Mouse (Mus musculus) liver, embryonic 13.5 days (tissue): ENCODE measurements around the gene Nod1. TPM values are rescaled to one million over a fixed set of nuclear protein-coding genes. Genes with fewer than 3 reads are reported as not detected.

ENCODE experiments used
- ATAC-seq: fragments of 200-750 bp; cut with Nextera tagmentation; 2 replicates; pipeline ENCODE4 v1.8.0; 2017; ENCODE audit warnings: low read depth, mild to moderate bottlenecking, moderate number of reproducible peaks, moderate library complexity
- DNase-seq: peaks from one replicate; pipeline ENCODE4 v3.0.0; 2022
- H3K27ac ChIP-seq: fragments of 300-500 bp; sonication (generic); 2 replicates; pipeline ENCODE4 v1.5.1; 2015; ENCODE audit warnings: moderate library complexity, mild to moderate bottlenecking, inconsistent platforms
- H3K27me3 ChIP-seq: fragments of 300-500 bp; sonication (generic); 2 replicates; pipeline ENCODE4 v1.6.1; 2015; ENCODE audit warnings: mild to moderate bottlenecking, inconsistent platforms
- H3K36me3 ChIP-seq: fragments of 300-500 bp; sonication (generic); 2 replicates; pipeline ENCODE4 v1.6.1; 2015; ENCODE audit warnings: mild to moderate bottlenecking, inconsistent platforms
- H3K4me1 ChIP-seq: fragments of 300-500 bp; sonication (generic); replicated peaks from 2 replicates; pipeline ENCODE4 v1.6.1; 2015; ENCODE audit warnings: inconsistent platforms
- H3K4me2 ChIP-seq: fragments of 300-500 bp; sonication (generic); 2 replicates; pipeline ENCODE4 v1.6.1; 2015; ENCODE audit warnings: inconsistent platforms, mild to moderate bottlenecking, moderate library complexity
- H3K4me3 ChIP-seq: fragments of 300-500 bp; sonication (generic); replicated peaks from 2 replicates; pipeline ENCODE4 v1.5.1; 2015; ENCODE audit warnings: mild to moderate bottlenecking, inconsistent platforms
- H3K9ac ChIP-seq: fragments of 300-500 bp; sonication (generic); 2 replicates; pipeline ENCODE4 v1.6.1; 2015; ENCODE audit warnings: mild to moderate bottlenecking, inconsistent platforms
- H3K9me3 ChIP-seq: fragments of 300-500 bp; sonication (generic); replicated peaks from 2 replicates; pipeline ENCODE4 v1.6.1; 2016; ENCODE audit warnings: inconsistent platforms
- WGBS: fragments of 180-500 bp; shearing (Covaris S2); methylation state at CpG from one replicate; pipeline ENCODE4 v1.1.7; 2015; ENCODE audit not compliant: insufficient replicate concordance; 5-methylcytosine and 5-hydroxymethylcytosine counted together
- polyA plus RNA-seq: library from polyadenylated mRNA; unstranded; fragments of >200 nt; fragmentation: Nextera tagmentation; extraction: Ambion mirVana; gene quantifications from 2 replicates; pipeline ENCODE4 v1.2.1, GENCODE M21; 2015

The Nod1 gene
- polyA plus RNA-seq, 1 experiment from 2014 or later: 1.5 TPM

DNA sequence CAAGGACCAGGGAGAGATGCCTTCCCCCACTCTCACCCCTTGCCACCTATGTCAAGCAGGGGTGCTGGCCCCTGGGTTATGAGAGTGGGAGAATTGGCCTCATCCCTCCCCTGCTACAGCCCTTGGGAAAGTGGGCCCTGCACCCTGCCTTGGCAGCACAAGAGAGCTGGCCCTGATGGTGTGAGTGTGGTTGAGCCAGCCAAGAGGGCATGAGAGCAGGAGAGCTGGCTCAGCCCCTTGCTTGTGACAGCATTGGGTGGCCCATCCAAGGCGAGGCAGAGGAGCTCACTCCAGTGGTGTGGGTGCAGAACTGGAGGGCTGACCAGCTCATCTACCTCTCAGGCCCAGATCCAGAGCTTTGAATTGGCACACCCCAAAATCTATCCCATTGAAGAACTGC is 3.2 kb upstream of the Nod1 start:
- WGBS: 22% methylated on average over 1 of the region's 1 CpGs
- H3K27me3 ChIP-seq: peaks cover 29% of the 10 kb centered on the region
- H3K4me1 ChIP-seq: peaks cover 6% of the 10 kb centered on the region
- H3K4me3 ChIP-seq: no peak overlapping the region
- H3K4me2 ChIP-seq: no peak overlapping the region
- ATAC-seq: no peak
- H3K9me3 ChIP-seq: no peaks in the 10 kb centered on the region
- no peak overlapping the region for H3K27ac ChIP-seq
- H3K36me3 ChIP-seq: no peaks in the 10 kb centered on the region
- H3K9ac ChIP-seq: no peak overlapping the region
- DNase-seq: no peak

GRCm38 (mm10) chr6:54974501-54974900 is 2.1 kb upstream of the Nod1 start:
- no peaks in the 10 kb centered on the region for H3K36me3 ChIP-seq
- DNase-seq: no peak
- no peaks in the 10 kb centered on the region for H3K9me3 ChIP-seq
- H3K4me1 ChIP-seq: peaks cover 6% of the 10 kb centered on the region
- no peak overlapping the region for H3K4me3 ChIP-seq
- H3K4me2 ChIP-seq: no peak overlapping the region
- 49% methylated on average over 5 of the region's 5 CpGs for whole genome bisulfite sequencing
- H3K27ac ChIP-seq: no peak overlapping the region
- no peak overlapping the region for H3K9ac ChIP-seq
- ATAC-seq: no peak
- H3K27me3 ChIP-seq: peaks cover 35% of the 10 kb centered on the region

DNA sequence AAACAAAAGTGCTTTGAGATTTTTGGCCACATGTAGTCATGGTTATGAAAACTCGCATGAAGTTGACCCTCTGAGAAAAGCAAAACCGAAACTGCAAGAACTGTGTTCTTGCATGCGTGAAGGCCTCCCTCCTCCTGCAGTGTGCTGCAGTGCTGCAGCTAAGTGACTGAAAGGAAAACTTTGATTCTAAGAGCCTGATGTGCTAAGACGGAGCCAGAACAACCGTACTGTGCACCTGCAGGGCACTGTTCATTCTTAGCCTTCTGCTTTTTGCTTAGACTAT is 458 bp upstream of the Nod1 start:
- ATAC-seq (no peak), DNase-seq (no peak)
- H3K4me3 ChIP-seq: peak overlapping the region; percentile 64
- H3K36me3 ChIP-seq: no peaks in the 10 kb centered on the region
- H3K4me1 ChIP-seq: peaks cover 6% of the 10 kb centered on the region
- peak overlapping the region; percentile 82 for H3K4me2 ChIP-seq
- H3K27me3 ChIP-seq: peaks cover 39% of the 10 kb centered on the region
- H3K27ac ChIP-seq: no peak overlapping the region
- no peaks in the 10 kb centered on the region for H3K9me3 ChIP-seq
- WGBS: 14% methylated on average over 5 of the region's 5 CpGs
- peak overlapping the region; percentile 64; the same call in 1 of the 2 replicates for H3K9ac ChIP-seq

GRCm38 (mm10) chr6:54971731-54972110 is 691 bp downstream of the Nod1 start:
- H3K9me3 ChIP-seq: no peaks in the 10 kb centered on the region
- H3K36me3 ChIP-seq: no peaks in the 10 kb centered on the region
- peak overlapping the region; percentile 64 for H3K9ac ChIP-seq
- peaks cover 42% of the 10 kb centered on the region for H3K27me3 ChIP-seq
- peak overlapping the region; percentile 64 for H3K4me3 ChIP-seq
- DNase-seq (no peak), ATAC-seq (no peak)
- 36% methylated on average over 8 of the region's 8 CpGs for WGBS
- peak overlapping the region; percentile 82 for H3K4me2 ChIP-seq
- H3K4me1 ChIP-seq: peaks cover 6% of the 10 kb centered on the region
- H3K27ac ChIP-seq: no peak overlapping the region

DNA sequence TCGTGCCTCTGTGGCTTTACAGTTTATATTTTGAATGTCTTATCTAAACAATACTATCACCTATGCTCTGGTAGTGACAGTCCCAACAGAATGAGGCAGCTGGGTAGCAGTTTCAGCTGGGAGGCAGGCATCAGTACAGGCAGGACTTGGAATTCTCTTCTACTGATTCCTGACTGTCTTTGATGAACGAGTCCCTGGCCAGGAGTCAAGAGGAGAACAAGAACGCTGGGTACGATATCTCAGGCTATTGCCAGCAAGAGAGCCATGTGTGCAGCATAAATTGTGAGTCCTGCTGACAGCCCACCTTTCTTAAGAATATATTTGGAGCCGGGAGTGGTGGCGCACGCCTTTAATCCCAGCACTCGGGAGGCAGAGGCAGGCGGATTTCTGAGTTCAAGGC is 1.9 kb downstream of the Nod1 start:
- ATAC-seq (no peak), DNase-seq (no peak)
- Histone ChIP-seq H3K36me3 (no peaks in the 10 kb centered on the region), H3K9ac (no peak overlapping the region), H3K4me3 (no peak overlapping the region), H3K4me2 (no peak overlapping the region), H3K9me3 (no peaks in the 10 kb centered on the region), H3K4me1 (peaks cover 6% of the 10 kb centered on the region), H3K27me3 (peaks cover 42% of the 10 kb centered on the region), H3K27ac (no peak overlapping the region)
- 61% methylated on average over 9 of the region's 9 CpGs for WGBS

GRCm38 (mm10) chr6:54969801-54970200 is 2.6 kb downstream of the Nod1 start:
- WGBS: 52% methylated on average over 2 of the region's 2 CpGs
- H3K27me3 ChIP-seq: peaks cover 42% of the 10 kb centered on the region
- H3K4me3 ChIP-seq: no peak overlapping the region
- H3K27ac ChIP-seq: no peak overlapping the region
- DNase-seq: no peak
- no peaks in the 10 kb centered on the region for H3K36me3 ChIP-seq
- no peak for ATAC-seq
- H3K9ac ChIP-seq: no peak overlapping the region
- H3K4me1 ChIP-seq: peaks cover 6% of the 10 kb centered on the region
- H3K4me2 ChIP-seq: no peak overlapping the region
- no peaks in the 10 kb centered on the region for H3K9me3 ChIP-seq

- Histone ChIP-seq H3K27ac (no peak overlapping the region), H3K4me2 (no peak overlapping the region), H3K36me3 (no peaks in the 10 kb centered on the region), H3K9me3 (no peaks in the 10 kb centered on the region), H3K4me1 (peaks cover 3% of the 10 kb centered on the region), H3K27me3 (peaks cover 30% of the 10 kb centered on the region), H3K4me3 (no peak overlapping the region), H3K9ac (no peak overlapping the region)
- DNase-seq (no peak), ATAC-seq (no peak)
- 36% methylated on average over 10 of the region's 10 CpGs for whole genome bisulfite sequencing
Measured at GRCm38 (mm10) chr6:54967591-54967990, 4.8 kb downstream of the Nod1 start.

- Histone ChIP-seq H3K36me3 (no peaks in the 10 kb centered on the region), H3K4me2 (no peak overlapping the region), H3K9ac (no peak overlapping the region), H3K4me1 (no peaks in the 10 kb centered on the region; the same call in 1 of the 2 replicates), H3K27me3 (peaks cover 9% of the 10 kb centered on the region; the same call in 1 of the 2 replicates), H3K4me3 (no peak overlapping the region), H3K27ac (no peak overlapping the region), H3K9me3 (no peaks in the 10 kb centered on the region)
- ATAC-seq: no peak
- DNase-seq: no peak
- WGBS: 45% methylated on average over 5 of the region's 5 CpGs
Measured at GRCm38 (mm10) chr6:54965234-54965633, 7.2 kb downstream of the Nod1 start.

DNA sequence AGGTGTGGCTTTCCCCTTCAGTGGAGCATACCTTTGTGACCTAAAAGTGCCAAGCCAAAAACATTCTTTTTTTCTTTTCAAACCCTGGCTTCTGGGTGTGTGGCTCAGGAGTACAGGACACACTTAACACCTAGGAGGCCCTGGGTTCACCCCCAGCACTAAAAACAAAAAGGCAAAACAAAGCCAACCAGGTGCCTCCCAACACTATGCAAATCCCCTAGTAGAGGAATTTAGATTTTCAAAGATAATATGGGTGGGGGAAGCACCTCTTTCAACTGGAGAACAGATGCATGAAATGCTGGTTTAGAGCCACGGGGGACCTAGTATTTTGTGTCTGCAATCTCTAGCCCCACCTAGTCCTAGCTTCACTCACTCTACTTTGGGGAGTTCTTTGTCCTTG is 7.7 kb downstream of the Nod1 start:
- Histone ChIP-seq H3K4me2 (no peak overlapping the region), H3K9me3 (no peaks in the 10 kb centered on the region), H3K36me3 (no peaks in the 10 kb centered on the region), H3K4me3 (no peak overlapping the region), H3K27ac (no peak overlapping the region), H3K27me3 (peaks cover 7% of the 10 kb centered on the region; the same call in 1 of the 2 replicates), H3K4me1 (no peaks in the 10 kb centered on the region; the same call in 1 of the 2 replicates), H3K9ac (no peak overlapping the region)
- no peak for ATAC-seq
- DNase-seq: no peak
- 46% methylated on average over 1 of the region's 1 CpGs for whole genome bisulfite sequencing

- no peaks in the 10 kb centered on the region for H3K9me3 ChIP-seq
- ATAC-seq (no peak; the same call in 1 of the 2 replicates), DNase-seq (no peak)
- H3K36me3 ChIP-seq: no peaks in the 10 kb centered on the region
- no peak overlapping the region for H3K9ac ChIP-seq
- H3K4me1 ChIP-seq: no peaks in the 10 kb centered on the region; the same call in 1 of the 2 replicates
- no peak overlapping the region for H3K4me2 ChIP-seq
- no peak overlapping the region for H3K4me3 ChIP-seq
- WGBS: 62% methylated on average over 2 of the region's 2 CpGs
- peaks cover 7% of the 10 kb centered on the region; the same call in 1 of the 2 replicates for H3K27me3 ChIP-seq
- no peak overlapping the region for H3K27ac ChIP-seq
Measured at GRCm38 (mm10) chr6:54963599-54963998, 8.8 kb downstream of the Nod1 start.

DNA sequence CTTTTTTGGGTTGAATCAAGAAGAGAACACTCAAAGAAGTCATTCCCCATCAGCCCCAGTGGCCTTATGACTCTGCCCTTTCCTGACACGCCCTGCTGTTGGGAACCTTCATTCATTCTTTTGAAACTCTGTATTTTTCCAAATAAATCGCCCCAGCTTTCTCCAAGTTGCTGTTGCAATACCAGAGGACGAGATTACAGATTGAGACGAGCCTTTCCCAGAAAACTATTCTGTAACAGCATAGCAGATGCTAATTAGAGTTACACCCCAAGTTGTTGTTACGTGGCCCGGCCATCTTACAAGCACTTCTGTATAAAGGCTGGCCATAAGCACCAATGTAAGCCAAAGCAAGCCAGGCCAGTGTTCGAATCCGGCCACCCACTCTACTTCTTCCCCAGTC is 14.8 kb downstream of the Nod1 start:
- H3K4me3 ChIP-seq: no peak overlapping the region
- H3K27ac ChIP-seq: no peak overlapping the region
- no peak for ATAC-seq
- H3K36me3 ChIP-seq: no peaks in the 10 kb centered on the region
- no peak for DNase-seq
- no peaks in the 10 kb centered on the region for H3K9me3 ChIP-seq
- H3K4me1 ChIP-seq: 0 out of 2 replicates have a peak, but pooled peaks cover 7% of the 10 kb centered on the region
- WGBS: 66% methylated on average over 8 of the region's 8 CpGs
- no peak overlapping the region for H3K9ac ChIP-seq
- no peak overlapping the region for H3K4me2 ChIP-seq
- no peaks in the 10 kb centered on the region for H3K27me3 ChIP-seq

GRCm38 (mm10) chr6:54956425-54956824 is 16.0 kb downstream of the Nod1 start:
- H3K9ac ChIP-seq: no peak overlapping the region
- H3K36me3 ChIP-seq: no peaks in the 10 kb centered on the region
- no peaks in the 10 kb centered on the region for H3K27me3 ChIP-seq
- H3K4me1 ChIP-seq: 0 out of 2 replicates have a peak, but pooled peaks cover 7% of the 10 kb centered on the region
- H3K4me2 ChIP-seq: no peak overlapping the region
- ATAC-seq (no peak), DNase-seq (no peak)
- no peak overlapping the region for H3K4me3 ChIP-seq
- no peak overlapping the region for H3K27ac ChIP-seq
- 62% methylated on average over 1 of the region's 1 CpGs for WGBS
- no peaks in the 10 kb centered on the region for H3K9me3 ChIP-seq
